Mouse (Mus musculus): ENCODE measurements around the gene Gpx1. TPM values are rescaled to one million over a fixed set of nuclear protein-coding genes. Genes with fewer than 3 reads are reported as not detected.
"Not testable (repeated sequence)": the region's sequence is repeated elsewhere in the genome, so short reads cannot be mapped to it uniquely, and the experiment has no call there.

The Gpx1 gene
- polyA plus RNA-seq, 1 experiment from 2014 or later: 5,957 TPM

DNA sequence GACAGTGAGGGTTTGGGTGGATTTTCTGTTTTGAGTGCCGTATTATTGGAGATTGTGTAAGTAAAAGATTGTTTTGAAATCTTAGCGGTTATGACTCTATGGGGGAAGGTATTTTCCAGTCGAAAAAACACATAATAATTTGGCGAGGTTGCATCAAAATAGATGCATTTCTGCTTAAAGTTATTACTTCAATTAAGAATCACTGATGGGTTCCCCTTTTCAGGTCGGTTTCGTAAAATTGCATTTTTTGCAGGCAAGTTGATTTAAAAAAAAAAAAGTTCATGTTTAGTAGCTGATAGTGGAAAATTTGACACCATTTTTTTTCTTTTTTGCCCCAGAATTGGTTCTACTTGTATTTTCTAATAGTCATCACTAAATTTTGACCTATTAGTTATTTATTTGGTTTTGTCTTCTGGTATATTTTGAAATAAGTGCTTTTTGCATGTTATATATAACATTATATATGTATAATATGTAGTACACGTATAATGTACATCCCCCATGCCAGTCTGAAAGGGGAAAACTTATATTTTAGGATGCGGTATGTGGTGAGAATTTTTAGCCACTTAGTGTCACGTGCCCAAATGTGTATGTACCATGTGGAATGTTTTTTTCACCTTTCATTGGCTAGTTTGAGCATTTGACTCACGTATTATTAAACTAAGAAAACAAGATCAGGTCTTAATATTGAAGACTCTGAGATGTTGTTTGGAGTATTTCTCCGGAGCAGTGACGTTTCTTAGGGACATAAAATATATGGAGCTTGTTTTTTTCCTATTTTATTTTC lies 31.5 kb upstream of the Gpx1 start:
- Histone ChIP-seq H3K4me1 (peaks cover 58% of the 10 kb centered on the region), H3K4me2 (peak overlapping the region; percentile 92), H3K9ac (peak overlapping the region; percentile 99), H3K9me3 (replicated peaks) (no peaks in the 10 kb centered on the region), H3K36me3 (peaks cover 43% of the 10 kb centered on the region), H3K27ac (peak overlapping the region; percentile 100), H3K4me3 (peak overlapping the region; percentile 94), H3K27me3 (replicated peaks) (no peaks in the 10 kb centered on the region)
- no peak for ATAC-seq
- 8% methylated on average over 12 of the region's 12 CpGs for WGBS (ENCODE audit: insufficient replicate concordance)

- WGBS (ENCODE audit: insufficient replicate concordance): 35% methylated on average over 2 of the region's 2 CpGs
- Histone ChIP-seq H3K27ac (peak overlapping the region; percentile 80), H3K4me1 (peaks cover 60% of the 10 kb centered on the region), H3K36me3 (peaks cover 39% of the 10 kb centered on the region), H3K9me3 (replicated peaks) (no peaks in the 10 kb centered on the region), H3K4me3 (peak overlapping the region; percentile 94), H3K4me2 (peak overlapping the region; percentile 92), H3K27me3 (replicated peaks) (no peaks in the 10 kb centered on the region), H3K9ac (peak overlapping the region; percentile 99)
- ATAC-seq: no peak
These were observed 30.6 kb upstream of the Gpx1 start for GRCm38 (mm10) chr9:108308141-108308540.

GRCm38 (mm10) chr9:108317572-108317971 lies 21.1 kb upstream of the Gpx1 start:
- H3K9ac ChIP-seq: no peak overlapping the region
- no peak overlapping the region for H3K4me2 ChIP-seq
- H3K27ac ChIP-seq: no peak overlapping the region
- no peak for ATAC-seq
- H3K36me3 ChIP-seq: peaks cover 89% of the 10 kb centered on the region
- peaks cover 32% of the 10 kb centered on the region for H3K4me1 ChIP-seq
- WGBS (ENCODE audit: insufficient replicate concordance): 92% methylated on average over 3 of the region's 3 CpGs
- H3K27me3 ChIP-seq (replicated peaks): no peaks in the 10 kb centered on the region
- no peak overlapping the region for H3K4me3 ChIP-seq
- no peaks in the 10 kb centered on the region for H3K9me3 ChIP-seq (replicated peaks)

GRCm38 (mm10) chr9:108318462-108318861 lies 20.2 kb upstream of the Gpx1 start:
- 83% methylated on average over 2 of the region's 2 CpGs for WGBS (ENCODE audit: insufficient replicate concordance)
- H3K4me2 ChIP-seq: no peak overlapping the region
- H3K9me3 ChIP-seq (replicated peaks): no peaks in the 10 kb centered on the region
- no peak overlapping the region for H3K27ac ChIP-seq
- H3K36me3 ChIP-seq: peaks cover 87% of the 10 kb centered on the region
- no peak for ATAC-seq
- no peak overlapping the region for H3K4me3 ChIP-seq
- peaks cover 31% of the 10 kb centered on the region for H3K4me1 ChIP-seq
- no peaks in the 10 kb centered on the region for H3K27me3 ChIP-seq (replicated peaks)
- H3K9ac ChIP-seq: no peak overlapping the region

GRCm38 (mm10) chr9:108322054-108322453 lies 16.6 kb upstream of the Gpx1 start:
- H3K4me1 ChIP-seq: peaks cover 48% of the 10 kb centered on the region
- 82% methylated on average over 7 of the region's 7 CpGs for WGBS (ENCODE audit: insufficient replicate concordance)
- ATAC-seq: not testable (repeated sequence)

DNA sequence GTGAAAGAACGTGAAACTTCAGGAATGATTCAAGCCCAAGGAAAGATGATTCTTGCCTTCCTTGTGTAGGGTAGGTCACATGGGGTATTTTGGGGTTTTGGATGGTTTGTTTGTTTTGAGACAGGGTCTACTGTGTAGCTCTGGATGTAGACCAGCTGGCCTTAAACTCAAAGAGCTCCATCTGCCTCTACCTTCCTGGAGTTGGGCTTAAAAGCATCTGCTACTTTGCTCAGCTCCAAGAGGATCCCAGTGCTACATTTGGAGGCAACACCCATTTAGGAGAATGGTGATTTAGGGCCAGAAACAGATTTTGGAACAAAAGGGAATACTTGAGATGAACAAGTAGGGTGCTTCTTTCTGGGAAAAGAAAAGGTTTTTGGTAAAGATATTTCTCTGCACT lies 13.9 kb upstream of the Gpx1 start:
- ATAC-seq: no peak
- WGBS (ENCODE audit: insufficient replicate concordance): 91% methylated on average over 1 of the region's 1 CpGs
- Histone ChIP-seq H3K4me1 (peaks cover 41% of the 10 kb centered on the region), H3K36me3 (peaks cover 87% of the 10 kb centered on the region), H3K27ac (no peak overlapping the region), H3K4me3 (no peak overlapping the region), H3K27me3 (replicated peaks) (no peaks in the 10 kb centered on the region), H3K9ac (no peak overlapping the region), H3K9me3 (replicated peaks) (no peaks in the 10 kb centered on the region), H3K4me2 (no peak overlapping the region)

More at GRCm38 (mm10) chr9:108322054-108322453, 16.6 kb upstream of the Gpx1 start:
- H3K27me3 ChIP-seq (replicated peaks); H3K27ac ChIP-seq; H3K9ac ChIP-seq; H3K4me3 ChIP-seq; H3K4me2 ChIP-seq; H3K9me3 ChIP-seq (replicated peaks): not testable (repeated sequence)
- H3K36me3 ChIP-seq: peaks cover 81% of the 10 kb centered on the region

DNA sequence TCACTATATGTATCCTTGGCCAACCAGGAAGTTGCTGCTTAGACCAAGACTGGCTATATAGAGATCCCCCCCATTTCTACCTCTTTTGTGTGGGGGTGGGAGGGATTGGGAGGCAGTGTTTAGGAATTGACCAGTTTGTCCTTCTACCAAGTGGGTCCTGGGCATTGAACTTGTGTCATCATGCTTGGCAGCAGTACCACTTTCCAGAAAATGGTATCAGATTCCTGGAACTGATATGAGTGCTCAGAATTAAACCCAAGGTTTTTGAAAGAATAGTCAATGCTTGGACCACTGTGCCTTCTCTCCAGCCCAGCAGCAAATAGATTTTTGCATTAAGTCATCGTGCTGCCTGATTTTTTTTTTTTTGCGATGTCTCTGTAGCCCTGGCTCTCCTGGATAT lies 12.9 kb upstream of the Gpx1 start:
- Histone ChIP-seq H3K9me3 (replicated peaks) (no peaks in the 10 kb centered on the region), H3K36me3 (peaks cover 87% of the 10 kb centered on the region), H3K9ac (no peak overlapping the region), H3K4me1 (peaks cover 38% of the 10 kb centered on the region), H3K27ac (no peak overlapping the region), H3K4me3 (no peak overlapping the region), H3K4me2 (no peak overlapping the region), H3K27me3 (replicated peaks) (no peaks in the 10 kb centered on the region)
- no peak for ATAC-seq
- WGBS (ENCODE audit: insufficient replicate concordance): 97% methylated on average over 2 of the region's 2 CpGs

GRCm38 (mm10) chr9:108337848-108338550 lies 704 bp upstream of the Gpx1 start:
- 51% methylated on average over 10 of the region's 10 CpGs for WGBS (ENCODE audit: insufficient replicate concordance)
- Histone ChIP-seq H3K36me3 (peaks cover 78% of the 10 kb centered on the region), H3K27me3 (replicated peaks) (no peaks in the 10 kb centered on the region), H3K4me1 (peaks cover 45% of the 10 kb centered on the region), H3K9me3 (replicated peaks) (no peaks in the 10 kb centered on the region), H3K4me3 (peak overlapping the region; percentile 86), H3K9ac (peak overlapping the region; percentile 98), H3K27ac (peak overlapping the region; percentile 100), H3K4me2 (peak overlapping the region; percentile 71)
- ATAC-seq: no peak

- Histone ChIP-seq H3K9me3 (replicated peaks) (no peaks in the 10 kb centered on the region), H3K4me1 (peaks cover 50% of the 10 kb centered on the region), H3K27me3 (replicated peaks) (no peaks in the 10 kb centered on the region), H3K27ac (peak overlapping the region; percentile 100), H3K9ac (peak overlapping the region; percentile 98), H3K4me2 (peak overlapping the region; percentile 71), H3K4me3 (peak overlapping the region; percentile 86), H3K36me3 (peaks cover 73% of the 10 kb centered on the region)
- no peak for ATAC-seq
- WGBS (ENCODE audit: insufficient replicate concordance): 18% methylated on average over 6 of the region's 6 CpGs
These were observed 185 bp upstream of the Gpx1 start for GRCm38 (mm10) chr9:108338551-108338885.

DNA sequence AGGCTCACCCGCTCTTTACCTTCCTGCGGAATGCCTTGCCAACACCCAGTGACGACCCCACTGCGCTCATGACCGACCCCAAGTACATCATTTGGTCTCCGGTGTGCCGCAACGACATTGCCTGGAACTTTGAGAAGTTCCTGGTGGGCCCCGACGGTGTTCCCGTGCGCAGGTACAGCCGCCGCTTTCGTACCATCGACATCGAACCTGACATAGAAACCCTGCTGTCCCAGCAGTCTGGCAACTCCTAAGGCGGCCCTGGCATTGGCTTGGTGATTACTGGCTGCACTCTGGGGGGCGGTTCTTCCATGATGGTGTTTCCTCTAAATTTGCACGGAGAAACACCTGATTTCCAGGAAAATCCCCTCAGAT lies 1.2 kb downstream of the Gpx1 start:
- Histone ChIP-seq H3K9me3 (replicated peaks) (no peaks in the 10 kb centered on the region), H3K27ac (peak overlapping the region; percentile 100), H3K4me2 (peak overlapping the region; percentile 71)

DNA sequence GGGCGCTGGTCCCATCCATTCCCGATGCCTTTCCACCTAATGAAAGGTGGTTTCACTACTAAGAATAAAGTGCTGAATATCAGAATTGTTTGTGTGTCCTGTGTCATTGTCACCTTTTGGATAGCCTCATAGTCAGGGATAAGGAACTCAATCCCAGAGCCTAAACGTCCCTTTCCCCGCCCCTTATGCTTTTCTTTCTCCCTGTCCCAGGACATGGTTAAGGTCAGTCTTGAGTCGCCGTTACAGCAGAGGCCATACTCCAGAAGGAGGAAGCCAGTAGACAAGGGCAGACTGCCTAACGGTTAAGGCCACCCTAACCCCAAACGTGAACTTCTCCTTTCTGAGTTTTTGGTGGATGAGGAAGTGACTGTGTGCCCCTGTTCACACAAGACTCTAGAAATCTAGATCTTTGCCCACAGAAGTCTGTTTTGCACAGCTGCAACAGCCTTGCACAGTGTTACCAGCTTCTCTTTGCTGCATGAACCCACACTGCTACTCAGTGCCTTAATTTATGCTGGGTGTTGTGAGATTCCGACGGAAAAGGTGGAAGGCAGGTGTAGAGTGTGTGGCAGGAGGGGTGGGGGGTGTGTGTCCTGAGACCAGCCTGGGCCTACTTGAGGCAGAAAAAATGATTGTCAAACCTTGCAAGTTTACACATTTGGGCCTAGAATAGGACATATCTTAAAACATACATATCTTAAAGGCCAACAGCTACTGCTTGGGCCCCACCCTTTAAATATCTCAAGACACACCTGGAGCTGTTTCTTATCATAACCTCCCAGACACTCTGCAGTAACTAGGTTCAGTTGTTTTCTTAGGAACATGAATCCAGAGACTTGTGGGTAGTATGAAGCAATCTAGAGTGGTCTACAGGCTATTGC lies 1.8 kb downstream of the Gpx1 start:
- 11% methylated on average over 10 of the region's 10 CpGs for WGBS (ENCODE audit: insufficient replicate concordance)
- peak; percentile 74 for ATAC-seq
- Histone ChIP-seq H3K4me2 (peak overlapping the region; percentile 71), H3K4me3 (peak overlapping the region; percentile 86), H3K27me3 (replicated peaks) (no peaks in the 10 kb centered on the region), H3K9me3 (replicated peaks) (no peaks in the 10 kb centered on the region), H3K36me3 (peaks cover 53% of the 10 kb centered on the region), H3K9ac (peak overlapping the region; percentile 98), H3K27ac (peak overlapping the region; percentile 100), H3K4me1 (peaks cover 68% of the 10 kb centered on the region)

More for the DNA sequence above, 1.2 kb downstream of the Gpx1 start:
- peak overlapping the region; percentile 98 for H3K9ac ChIP-seq
- peaks cover 59% of the 10 kb centered on the region for H3K36me3 ChIP-seq
- peaks cover 64% of the 10 kb centered on the region for H3K4me1 ChIP-seq
- ATAC-seq: no peak
- WGBS (ENCODE audit: insufficient replicate concordance): 2% methylated on average over 20 of the region's 20 CpGs
- H3K4me3 ChIP-seq: peak overlapping the region; percentile 86
- no peaks in the 10 kb centered on the region for H3K27me3 ChIP-seq (replicated peaks)

DNA sequence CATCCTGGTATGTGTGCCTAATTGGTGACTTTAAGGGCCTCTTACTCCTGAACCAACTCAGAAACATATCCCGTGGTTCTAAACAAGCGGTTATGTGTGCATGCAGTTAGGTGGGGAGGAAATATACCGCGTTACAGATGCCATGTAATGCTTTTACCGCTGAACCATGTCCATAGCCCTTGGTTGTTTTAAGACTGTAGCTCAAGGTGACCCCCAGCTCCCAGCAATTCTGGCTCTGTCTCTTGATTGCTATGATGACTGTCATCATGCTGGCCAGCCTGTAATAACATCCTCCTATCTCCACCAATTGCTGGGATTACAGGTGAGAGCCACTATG lies 2.4 kb downstream of the Gpx1 start:
- no peak for ATAC-seq

More for the DNA sequence above, 2.4 kb downstream of the Gpx1 start:
- Histone ChIP-seq H3K27me3 (replicated peaks) (no peaks in the 10 kb centered on the region), H3K4me1 (peaks cover 73% of the 10 kb centered on the region), H3K27ac (peak overlapping the region; percentile 100), H3K36me3 (peaks cover 47% of the 10 kb centered on the region), H3K9me3 (replicated peaks) (no peaks in the 10 kb centered on the region), H3K4me3 (peak overlapping the region; percentile 86), H3K9ac (peak overlapping the region; percentile 98), H3K4me2 (peak overlapping the region; percentile 71)
- WGBS (ENCODE audit: insufficient replicate concordance): 43% methylated on average over 5 of the region's 5 CpGs

All from liver, embryonic 12.5 days (tissue).